Mouse (Mus musculus) intestine, embryonic 16.5 days (tissue): ENCODE results near the gene Uvrag. TPM values are rescaled to one million over a fixed set of nuclear protein-coding genes. Genes with fewer than 3 reads are reported as not detected.

ENCODE experiments used
- ATAC-seq: fragments of 200-750 bp; cut with Nextera tagmentation; 2 replicates; pipeline ENCODE4 v1.8.0; 2017; ENCODE audit warnings: moderate TSS enrichment, moderate library complexity
- H3K27ac ChIP-seq: fragments of 300-500 bp; sonication (generic); 2 replicates; pipeline ENCODE4 v1.5.1; 2014; ENCODE audit warnings: mild to moderate bottlenecking, low read length
- H3K27me3 ChIP-seq: fragments of 300-500 bp; sonication (generic); replicated peaks from 2 replicates; pipeline ENCODE4 v1.6.1; 2014; ENCODE audit warnings: low read length, control low read depth, mixed read lengths; ENCODE audit not compliant: control insufficient read depth, insufficient read depth
- H3K36me3 ChIP-seq: fragments of 300-500 bp; sonication (generic); 2 replicates; pipeline ENCODE4 v1.6.1; 2014; ENCODE audit warnings: low read length, control low read depth; ENCODE audit not compliant: control insufficient read depth, insufficient read depth
- H3K4me1 ChIP-seq: fragments of 300-500 bp; sonication (generic); 2 replicates; pipeline ENCODE4 v1.6.1; 2014; ENCODE audit warnings: low read length, control low read depth, mixed read lengths; ENCODE audit not compliant: control insufficient read depth, insufficient read depth
- H3K4me2 ChIP-seq: fragments of 300-500 bp; sonication (generic); 2 replicates; pipeline ENCODE4 v1.6.1; 2014; ENCODE audit warnings: low read depth, low read length, control low read depth
- H3K4me3 ChIP-seq: fragments of 300-500 bp; sonication (generic); 2 replicates; pipeline ENCODE4 v1.5.1; 2014; ENCODE audit warnings: mild to moderate bottlenecking, low read length
- H3K9ac ChIP-seq: fragments of 300-500 bp; sonication (generic); 2 replicates; pipeline ENCODE4 v1.6.1; 2014; ENCODE audit warnings: low read depth, low read length
- H3K9me3 ChIP-seq: fragments of 300-500 bp; sonication (generic); 2 replicates; pipeline ENCODE4 v1.6.1; 2016; ENCODE audit warnings: low read length, control low read depth; ENCODE audit not compliant: control insufficient read depth
- WGBS: fragments of 180-500 bp; shearing (Covaris S2); extraction: QIAGEN DNeasy Blood & Tissue Kit; methylation state at CpG from one replicate; pipeline ENCODE4 v1.1.7; 2014; 5-methylcytosine and 5-hydroxymethylcytosine counted together
- polyA plus RNA-seq: library from polyadenylated mRNA; unstranded; fragments of >200 nt; fragmentation: Nextera tagmentation; extraction: Ambion mirVana; gene quantifications from 2 replicates; pipeline ENCODE4 v1.2.1, GENCODE M21; 2015

Uvrag gene
- polyA plus RNA-seq, 1 experiment from 2014 or later: 17.4 TPM

DNA sequence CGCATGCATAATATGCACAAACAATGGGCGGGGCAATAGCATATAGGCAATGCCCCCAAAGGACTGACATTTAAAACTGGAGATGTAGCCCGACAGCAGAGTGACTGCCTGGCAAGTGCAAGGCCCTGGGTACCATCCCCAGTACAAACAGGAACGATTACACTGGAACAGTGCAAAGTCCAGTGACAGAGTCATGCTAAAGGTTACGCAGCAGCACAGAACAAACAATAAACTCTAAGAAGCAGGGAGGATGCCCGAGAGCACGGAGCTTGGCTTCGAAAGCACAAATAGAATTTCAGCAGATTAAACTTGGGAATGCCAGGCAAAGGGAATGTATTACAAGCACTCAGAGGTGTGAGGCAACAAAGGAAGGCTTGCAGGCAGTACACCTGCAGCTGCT lies 40.4 kb downstream of the Uvrag start:
- Histone ChIP-seq H3K9me3 (no peaks in the 10 kb centered on the region), H3K27me3 (no peaks in the 10 kb centered on the region), H3K4me2 (peak overlapping the region; percentile 24; the same call in 1 of the 2 replicates), H3K27ac (peak overlapping the region; percentile 52), H3K9ac (no peak overlapping the region), H3K4me1 (peaks cover 33% of the 10 kb centered on the region), H3K36me3 (peaks cover 8% of the 10 kb centered on the region), H3K4me3 (no peak overlapping the region)
- ATAC-seq: peak; percentile 77
- 53% methylated on average over 8 of the region's 8 CpGs for WGBS

DNA sequence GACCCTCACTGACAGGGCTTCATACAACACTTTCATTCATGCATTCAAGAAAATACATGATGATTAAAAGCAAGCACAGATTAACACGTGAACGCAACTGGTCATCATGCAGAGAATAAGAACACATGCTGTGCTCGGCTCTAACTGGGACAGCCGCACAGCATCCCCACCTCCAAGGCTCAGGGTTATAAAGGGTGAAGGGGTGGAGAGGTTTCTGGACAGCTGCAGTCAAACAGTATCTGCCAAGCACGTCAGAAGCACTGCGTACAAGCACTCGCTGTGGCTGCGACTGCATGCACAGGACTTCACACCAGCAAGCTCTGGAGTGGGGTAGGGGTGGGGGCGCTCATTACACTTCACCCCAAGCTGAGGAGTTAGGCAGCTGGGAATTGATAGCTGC lies 40.9 kb downstream of the Uvrag start:
- 65% methylated on average over 9 of the region's 9 CpGs for WGBS
- no peaks in the 10 kb centered on the region for H3K9me3 ChIP-seq
- no peak overlapping the region for H3K9ac ChIP-seq
- no peaks in the 10 kb centered on the region for H3K27me3 ChIP-seq
- H3K27ac ChIP-seq: peak overlapping the region; percentile 45
- H3K4me3 ChIP-seq: no peak overlapping the region
- no peak overlapping the region for H3K4me2 ChIP-seq
- H3K4me1 ChIP-seq: peaks cover 33% of the 10 kb centered on the region
- ATAC-seq: no peak
- peaks cover 10% of the 10 kb centered on the region for H3K36me3 ChIP-seq

- WGBS: 79% methylated on average over 7 of the region's 7 CpGs
- Histone ChIP-seq H3K4me3 (no peak overlapping the region), H3K27ac (no peak overlapping the region), H3K9me3 (no peaks in the 10 kb centered on the region), H3K36me3 (peaks cover 10% of the 10 kb centered on the region), H3K9ac (no peak overlapping the region), H3K4me1 (peaks cover 27% of the 10 kb centered on the region), H3K27me3 (no peaks in the 10 kb centered on the region), H3K4me2 (no peak overlapping the region)
- ATAC-seq: no peak
These were observed 43.2 kb downstream of the Uvrag start for GRCm38 (mm10) chr7:99097781-99098180.

DNA sequence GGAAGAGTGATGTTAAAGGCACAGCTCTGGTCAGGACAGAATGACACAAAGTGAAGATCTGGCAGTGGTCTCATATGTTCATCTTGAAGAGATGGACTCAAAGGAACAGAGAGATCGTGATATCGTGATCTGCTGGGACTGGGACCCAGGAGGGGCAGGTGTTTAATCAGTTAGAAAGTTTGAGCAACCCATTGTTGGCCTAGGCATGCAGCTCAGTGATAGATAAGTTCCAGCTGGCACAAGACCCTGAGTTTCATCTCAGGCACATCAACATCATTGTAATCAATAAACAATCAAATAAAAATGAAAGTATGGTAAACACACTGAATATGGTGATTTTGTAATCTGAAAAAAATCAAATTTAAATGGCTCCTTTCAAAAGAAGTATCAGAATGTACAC lies 43.8 kb downstream of the Uvrag start:
- H3K4me3 ChIP-seq: no peak overlapping the region
- no peak for ATAC-seq
- no peak overlapping the region for H3K4me2 ChIP-seq
- no peaks in the 10 kb centered on the region for H3K27me3 ChIP-seq
- no peaks in the 10 kb centered on the region for H3K9me3 ChIP-seq
- peaks cover 10% of the 10 kb centered on the region for H3K36me3 ChIP-seq
- 86% methylated on average over 2 of the region's 2 CpGs for WGBS
- H3K27ac ChIP-seq: no peak overlapping the region
- H3K9ac ChIP-seq: no peak overlapping the region
- H3K4me1 ChIP-seq: peaks cover 20% of the 10 kb centered on the region

DNA sequence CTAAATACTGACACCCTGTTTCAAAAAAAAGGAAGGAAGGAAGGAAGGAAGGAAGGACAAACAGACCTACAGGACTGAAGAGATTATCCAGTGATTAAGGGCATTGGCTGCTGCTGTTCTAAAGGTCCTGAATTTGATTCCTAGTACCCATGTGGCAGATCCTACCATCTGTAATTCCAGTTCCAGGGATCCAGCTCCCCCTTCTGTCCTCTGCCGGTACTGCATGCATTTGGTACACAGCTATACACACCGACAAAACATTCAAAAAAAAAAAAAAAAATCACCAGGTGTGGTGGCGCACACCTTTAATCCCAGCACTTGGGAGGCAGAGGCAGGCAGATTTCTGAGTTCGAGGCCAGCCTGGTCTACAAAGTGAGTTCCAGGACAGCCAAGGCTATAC lies 45.8 kb downstream of the Uvrag start:
- Histone ChIP-seq H3K9ac (no peak overlapping the region), H3K9me3 (no peaks in the 10 kb centered on the region), H3K36me3 (peaks cover 10% of the 10 kb centered on the region), H3K4me1 (peaks cover 5% of the 10 kb centered on the region), H3K27me3 (no peaks in the 10 kb centered on the region), H3K27ac (no peak overlapping the region), H3K4me3 (no peak overlapping the region), H3K4me2 (no peak overlapping the region)
- no peak; the same call in 1 of the 2 replicates for ATAC-seq
- 85% methylated on average over 4 of the region's 4 CpGs for WGBS

- ATAC-seq: no peak
- no peaks in the 10 kb centered on the region for H3K4me1 ChIP-seq
- H3K36me3 ChIP-seq: peaks cover 10% of the 10 kb centered on the region
- H3K4me2 ChIP-seq: no peak overlapping the region
- H3K9me3 ChIP-seq: no peaks in the 10 kb centered on the region
- H3K9ac ChIP-seq: no peak overlapping the region
- WGBS: 86% methylated on average over 3 of the region's 3 CpGs
- no peak overlapping the region for H3K4me3 ChIP-seq
- H3K27ac ChIP-seq: no peak overlapping the region
- H3K27me3 ChIP-seq: no peaks in the 10 kb centered on the region
These were observed 46.6 kb downstream of the Uvrag start for GRCm38 (mm10) chr7:99094336-99094735.

DNA sequence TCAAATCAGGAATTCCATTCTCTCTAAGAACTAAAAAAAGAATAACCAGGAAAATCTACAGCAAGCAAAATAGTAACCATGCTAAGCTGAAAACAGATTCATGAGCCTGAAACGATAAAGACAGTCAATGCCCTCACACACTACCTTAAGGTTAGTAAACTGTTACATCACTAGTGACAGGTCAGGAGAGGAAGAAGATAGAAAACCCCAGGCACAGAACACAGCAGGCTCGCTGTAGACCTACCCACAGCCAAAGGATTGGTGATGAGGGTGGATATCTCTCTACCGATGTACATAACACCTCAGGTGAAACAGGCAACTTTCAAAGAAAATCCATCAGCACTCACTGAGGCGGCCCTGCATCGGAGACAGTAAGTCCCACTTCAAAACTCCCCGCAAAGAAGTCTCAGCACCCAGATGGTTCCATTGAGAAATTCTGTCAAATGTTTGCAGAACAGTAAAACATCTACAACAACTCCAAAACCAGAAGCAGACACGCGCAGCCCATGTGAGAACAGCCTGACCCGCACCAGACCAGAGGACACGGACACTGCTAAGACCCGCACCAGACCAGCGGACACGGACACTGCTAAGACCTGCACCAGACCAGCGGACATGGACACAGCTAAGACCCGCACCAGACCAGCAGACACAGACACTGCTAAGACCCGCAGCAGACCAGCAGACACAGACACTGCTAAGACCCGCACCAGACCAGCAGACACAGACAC lies 48.9 kb downstream of the Uvrag start:
- 72% methylated on average over 17 of the region's 17 CpGs for WGBS
- 0 out of 2 replicates have a peak, but pooled peaks cover 2% of the 10 kb centered on the region for H3K36me3 ChIP-seq
- H3K4me3 ChIP-seq: no peak overlapping the region
- H3K4me1 ChIP-seq: no peaks in the 10 kb centered on the region
- H3K27me3 ChIP-seq: no peaks in the 10 kb centered on the region
- no peak overlapping the region for H3K27ac ChIP-seq
- H3K4me2 ChIP-seq: no peak overlapping the region
- H3K9me3 ChIP-seq: no peaks in the 10 kb centered on the region
- no peak for ATAC-seq
- H3K9ac ChIP-seq: no peak overlapping the region

GRCm38 (mm10) chr7:99089716-99090115 lies 51.2 kb downstream of the Uvrag start:
- Histone ChIP-seq H3K4me2 (no peak overlapping the region), H3K9ac (0 out of 2 replicates have a peak overlapping the region, but pooled peaks have one; percentile 6), H3K4me3 (no peak overlapping the region), H3K27me3 (no peaks in the 10 kb centered on the region), H3K27ac (no peak overlapping the region), H3K9me3 (no peaks in the 10 kb centered on the region), H3K4me1 (no peaks in the 10 kb centered on the region), H3K36me3 (0 out of 2 replicates have a peak, but pooled peaks cover 3% of the 10 kb centered on the region)
- WGBS: 87% methylated on average over 4 of the region's 4 CpGs
- no peak for ATAC-seq

- Histone ChIP-seq H3K27ac (no peak overlapping the region), H3K4me3 (no peak overlapping the region), H3K4me2 (no peak overlapping the region), H3K36me3 (0 out of 2 replicates have a peak, but pooled peaks cover 3% of the 10 kb centered on the region), H3K9me3 (no peaks in the 10 kb centered on the region), H3K27me3 (no peaks in the 10 kb centered on the region), H3K9ac (no peak overlapping the region), H3K4me1 (no peaks in the 10 kb centered on the region)
- WGBS: 90% methylated on average over 10 of the region's 10 CpGs
- no peak for ATAC-seq
These were observed 52.2 kb downstream of the Uvrag start for GRCm38 (mm10) chr7:99088576-99089346.
